Mouse (Mus musculus) forebrain, embryonic 13.5 days (tissue): ENCODE data around the gene Tmsb15b2. TPM values are rescaled to one million over a fixed set of nuclear protein-coding genes. Genes with fewer than 3 reads are reported as not detected.
A peak's percentile ranks its signal among the peaks of the same experiment; 100 is the strongest.
"Not testable (repeated sequence)": the region's sequence is repeated elsewhere in the genome, so short reads cannot be mapped to it uniquely, and the experiment has no call there.

Experiments
- ATAC-seq: fragments of 200-750 bp; cut with Nextera tagmentation; 2 replicates; pipeline ENCODE4 v1.8.0; 2017
- H3K27ac ChIP-seq: fragments of 300-500 bp; sonication (generic); 2 replicates; pipeline ENCODE4 v1.5.1; 2015; ENCODE audit warnings: inconsistent platforms, mild to moderate bottlenecking, moderate library complexity
- H3K27me3 ChIP-seq: fragments of 300-500 bp; sonication (generic); 2 replicates; pipeline ENCODE4 v1.6.1; 2015; ENCODE audit warnings: mild to moderate bottlenecking, inconsistent platforms
- H3K36me3 ChIP-seq: fragments of 300-500 bp; sonication (generic); 2 replicates; pipeline ENCODE4 v1.6.1; 2015; ENCODE audit warnings: mild to moderate bottlenecking, inconsistent platforms; ENCODE audit not compliant: poor library complexity, severe bottlenecking
- H3K4me1 ChIP-seq: fragments of 300-500 bp; sonication (generic); 2 replicates; pipeline ENCODE4 v1.6.1; 2015; ENCODE audit warnings: inconsistent platforms
- H3K4me2 ChIP-seq: fragments of 300-500 bp; sonication (generic); 2 replicates; pipeline ENCODE4 v1.6.1; 2015; ENCODE audit warnings: inconsistent platforms, mild to moderate bottlenecking, moderate library complexity
- H3K4me3 ChIP-seq: fragments of 300-500 bp; sonication (generic); 2 replicates; pipeline ENCODE4 v1.5.1; 2015; ENCODE audit warnings: mild to moderate bottlenecking, inconsistent platforms
- H3K9ac ChIP-seq: fragments of 300-500 bp; sonication (generic); 2 replicates; pipeline ENCODE4 v1.6.1; 2015; ENCODE audit warnings: mild to moderate bottlenecking, inconsistent platforms
- H3K9me3 ChIP-seq: fragments of 300-500 bp; sonication (generic); replicated peaks from 2 replicates; pipeline ENCODE4 v1.6.1; 2016; ENCODE audit warnings: inconsistent platforms
- WGBS: fragments of 180-500 bp; shearing (Covaris S2); methylation state at CpG from one replicate; pipeline ENCODE4 v1.1.7; 2015; 5-methylcytosine and 5-hydroxymethylcytosine counted together
- polyA plus RNA-seq: library from polyadenylated mRNA; unstranded; fragments of >200 nt; fragmentation: Nextera tagmentation; extraction: Ambion mirVana; gene quantifications from 2 replicates; pipeline ENCODE4 v1.2.1, GENCODE M21; 2015

Gene Tmsb15b2
- polyA plus RNA-seq, result 96.8 and 112 TPM in 2 replicates

DNA sequence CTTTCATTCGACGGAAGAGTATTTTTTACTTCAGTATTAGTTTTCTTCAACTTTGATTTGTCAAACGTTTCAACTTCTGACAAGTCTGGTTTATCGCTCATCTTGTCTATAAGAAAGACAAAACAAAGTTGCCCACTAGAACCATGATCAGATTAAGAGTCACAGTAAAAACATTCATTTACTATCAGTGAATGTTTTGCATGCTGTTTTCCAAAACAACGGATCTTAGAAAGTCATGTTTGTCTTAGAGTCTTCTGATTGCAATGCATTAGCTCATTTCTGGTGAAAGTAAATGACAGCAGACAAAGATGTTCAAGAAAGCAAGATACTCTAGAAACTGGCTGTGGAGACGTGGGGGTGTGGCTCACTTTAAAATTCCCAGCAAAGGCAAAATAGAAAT lies at the start of gene Tmsb15b2:
Gene Tmsb15b2, minus strand, starts transcription at position 101 of the 400 bp plus-strand sequence.
- whole genome bisulfite sequencing, result 88% methylated on average over 6 of the region's 6 CpGs
- peak within 1 kb of the TSS; percentile 46 for H3K4me3 ChIP-seq
- H3K27ac ChIP-seq, H3K27me3 ChIP-seq, H3K36me3 ChIP-seq, ATAC-seq, H3K4me1 ChIP-seq, H3K9me3 ChIP-seq: not testable (repeated sequence)
- H3K4me2 ChIP-seq, result peak within 1 kb of the TSS; percentile 60
- H3K9ac ChIP-seq, result peak within 1 kb of the TSS; percentile 58

DNA sequence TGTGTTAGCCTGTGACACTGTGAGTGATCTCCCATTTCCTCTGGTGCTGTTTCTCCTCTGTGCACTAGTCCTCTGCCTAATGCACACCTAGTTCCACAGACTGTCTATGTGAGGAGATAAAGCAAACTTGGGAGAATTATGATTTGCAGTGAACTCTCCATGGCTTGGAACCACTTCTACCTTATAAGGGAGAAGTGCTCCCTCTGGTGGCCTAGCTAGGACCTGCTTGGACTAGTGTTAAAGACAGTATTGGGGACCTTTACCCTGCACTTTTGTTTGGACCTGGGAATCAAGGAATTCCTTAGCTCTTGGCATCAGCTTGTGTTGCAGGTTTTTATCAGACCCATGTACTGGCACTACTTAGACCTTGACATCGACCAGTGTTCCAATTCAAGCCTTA lies 44.0 kb upstream of the Tmsb15b2 start:
- whole genome bisulfite sequencing, result 17% methylated on average over 1 of the region's 1 CpGs
- Histone ChIP-seq H3K9me3 (no peaks in the 10 kb centered on the region), H3K27ac (no peak overlapping the region), H3K36me3 (no peaks in the 10 kb centered on the region), H3K9ac (no peak overlapping the region), H3K4me1 (no peaks in the 10 kb centered on the region), H3K4me3 (no peak overlapping the region), H3K27me3 (no peaks in the 10 kb centered on the region), H3K4me2 (no peak overlapping the region)
- 0 out of 2 replicates have a peak, but pooled peaks have one; percentile 16 for ATAC-seq

DNA sequence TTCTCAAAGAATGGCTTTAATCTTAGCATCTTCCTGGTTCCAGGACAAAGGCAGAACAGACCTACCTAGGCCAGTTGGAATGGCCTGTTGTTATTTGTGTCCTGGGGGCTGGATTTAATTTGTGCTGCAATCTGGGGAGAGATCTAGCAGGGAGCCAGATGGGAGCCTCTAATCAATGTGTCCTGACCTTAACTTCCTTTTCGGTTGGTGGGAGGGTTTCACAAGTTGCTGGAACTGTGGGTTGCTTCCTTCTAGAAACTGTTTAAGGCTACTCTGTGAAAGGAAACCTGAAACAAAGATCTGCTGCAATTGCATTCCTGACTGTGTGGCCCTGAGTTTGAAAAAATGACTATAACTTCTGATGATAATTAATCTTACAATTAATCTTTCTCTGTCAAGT lies 42.4 kb upstream of the Tmsb15b2 start:
- Histone ChIP-seq H3K4me3 (no peak overlapping the region), H3K9me3 (no peaks in the 10 kb centered on the region), H3K4me2 (no peak overlapping the region), H3K27ac (no peak overlapping the region), H3K36me3 (no peaks in the 10 kb centered on the region; the same call in 1 of the 2 replicates), H3K9ac (no peak overlapping the region), H3K27me3 (no peaks in the 10 kb centered on the region), H3K4me1 (no peaks in the 10 kb centered on the region)
- WGBS, result 83% methylated on average over 1 of the region's 1 CpGs
- ATAC-seq, result no peak

DNA sequence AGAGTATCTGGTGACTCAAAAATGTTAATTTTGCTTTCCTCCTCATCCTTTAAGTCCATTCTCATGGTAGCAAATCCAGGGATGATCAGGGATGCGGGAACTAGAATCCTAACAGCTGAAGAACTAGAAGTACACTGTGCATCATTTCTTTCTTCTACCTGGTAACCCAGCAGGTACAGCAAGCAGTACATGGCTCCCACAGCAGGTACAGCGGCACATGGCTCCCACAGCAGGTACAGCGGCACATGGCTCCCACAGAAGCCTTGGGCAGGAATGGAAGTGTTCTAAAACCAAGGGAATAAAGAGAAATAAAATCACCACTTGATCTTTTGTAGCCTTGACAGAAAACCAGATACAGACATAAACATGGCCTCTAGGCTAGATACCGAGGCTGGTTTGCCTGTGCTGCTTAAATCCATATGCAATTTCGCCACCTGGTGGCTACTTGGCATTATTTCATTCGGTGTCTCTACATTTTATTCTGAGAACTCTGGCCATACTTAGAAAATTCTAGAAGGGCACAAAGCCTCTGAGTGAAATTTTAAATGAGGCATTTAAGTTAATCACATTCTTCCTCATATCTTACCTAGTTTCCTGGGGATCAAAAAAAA lies 39.9 kb upstream of the Tmsb15b2 start:
- Histone ChIP-seq H3K36me3 (no peaks in the 10 kb centered on the region; the same call in 1 of the 2 replicates), H3K27ac (no peak overlapping the region), H3K4me3 (no peak overlapping the region), H3K9me3 (no peaks in the 10 kb centered on the region), H3K27me3 (no peaks in the 10 kb centered on the region), H3K9ac (no peak overlapping the region), H3K4me2 (no peak overlapping the region), H3K4me1 (no peaks in the 10 kb centered on the region)
- 53% methylated on average over 6 of the region's 6 CpGs for WGBS
- peak; percentile 78 for ATAC-seq

DNA sequence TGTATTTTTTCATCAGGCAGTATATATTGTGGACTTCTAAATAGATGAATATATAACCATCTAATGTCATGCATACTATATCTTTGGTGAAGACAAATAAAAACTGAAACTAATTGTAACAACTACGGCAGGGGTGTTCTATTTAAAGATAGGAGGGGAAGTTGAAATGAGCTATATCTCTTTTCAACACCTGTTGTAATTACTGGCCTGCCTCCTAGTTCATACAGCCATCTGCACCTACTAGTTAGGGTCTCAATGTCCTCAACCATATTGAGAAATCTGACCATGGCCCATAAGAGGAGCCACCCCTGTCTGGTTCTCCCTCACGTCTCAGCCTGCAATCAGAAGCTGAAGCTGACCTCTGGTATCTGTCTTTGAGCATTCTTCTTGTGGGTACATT lies 21.0 kb upstream of the Tmsb15b2 start:
- Histone ChIP-seq H3K4me1 (peaks cover 14% of the 10 kb centered on the region), H3K27me3 (no peaks in the 10 kb centered on the region), H3K27ac (no peak overlapping the region), H3K4me2 (no peak overlapping the region), H3K4me3 (no peak overlapping the region), H3K36me3 (no peaks in the 10 kb centered on the region), H3K9me3 (no peaks in the 10 kb centered on the region), H3K9ac (no peak overlapping the region)
- WGBS, result 87% methylated on average over 2 of the region's 2 CpGs
- ATAC-seq, result no peak

DNA sequence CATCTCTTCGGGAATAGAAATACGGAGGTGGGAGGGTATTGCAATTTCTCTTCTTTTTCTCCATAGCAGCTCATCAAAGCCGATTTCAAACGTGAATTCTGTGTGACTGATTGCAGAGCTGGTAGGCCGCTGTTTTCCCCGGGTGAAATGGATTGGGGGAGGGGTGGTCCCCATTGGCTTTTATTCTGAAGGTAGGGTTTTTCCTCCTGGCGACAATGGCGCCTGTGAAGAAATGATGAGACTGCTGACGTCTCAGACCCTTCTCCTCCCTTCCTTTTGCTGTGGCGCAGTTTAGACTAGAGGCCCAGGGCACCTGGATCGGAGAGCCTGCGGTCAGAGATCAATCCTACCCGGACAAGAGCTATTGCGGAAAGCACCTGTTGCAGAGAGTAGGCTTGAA lies 18.3 kb upstream of the Tmsb15b2 start:
- H3K4me3 ChIP-seq, result peak overlapping the region; percentile 50
- WGBS, result 25% methylated on average over 14 of the region's 14 CpGs
- H3K27ac ChIP-seq, result peak overlapping the region; percentile 88
- ATAC-seq, result no peak
- H3K9me3 ChIP-seq, result no peaks in the 10 kb centered on the region
- no peaks in the 10 kb centered on the region for H3K36me3 ChIP-seq
- peak overlapping the region; percentile 73 for H3K9ac ChIP-seq
- H3K27me3 ChIP-seq, result no peaks in the 10 kb centered on the region
- peaks cover 14% of the 10 kb centered on the region for H3K4me1 ChIP-seq
- peak overlapping the region; percentile 62 for H3K4me2 ChIP-seq

DNA sequence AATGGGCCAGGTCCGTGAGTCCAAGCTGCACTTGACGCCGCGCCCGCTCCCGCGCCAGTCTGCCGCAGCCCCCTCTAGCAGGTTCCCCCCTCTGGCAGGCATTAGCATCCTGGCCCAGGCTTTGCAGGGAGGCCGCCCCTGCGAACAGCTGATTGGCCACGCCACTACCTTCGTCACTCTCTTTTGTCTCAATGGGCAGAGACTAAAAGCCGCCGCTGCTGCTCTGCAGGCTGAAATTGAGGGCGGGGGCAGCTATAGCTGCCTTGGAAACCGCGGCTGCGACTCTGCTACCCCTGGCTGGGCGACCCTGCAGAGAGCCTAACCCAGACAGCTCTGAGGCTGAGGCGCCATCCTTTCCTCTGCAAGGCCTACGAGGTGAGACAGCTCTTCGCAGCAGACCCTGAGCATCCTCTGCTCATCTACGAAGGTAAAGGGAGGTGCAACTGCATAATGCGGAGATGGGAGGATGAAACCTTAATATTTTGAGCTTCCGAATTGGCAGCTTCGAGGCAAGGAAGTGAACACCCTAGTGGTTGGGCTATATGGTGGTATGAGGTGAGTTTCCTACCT lies 17.8 kb upstream of the Tmsb15b2 start, which contains the start of gene Zcchc18:
Gene Zcchc18, plus strand, starts transcription at position 178 of the 570 bp plus-strand sequence.
- WGBS, result 19% methylated on average over 26 of the region's 26 CpGs
- H3K36me3 ChIP-seq, result no peaks in the 10 kb centered on the region
- H3K27ac ChIP-seq, result peak within 1 kb of the TSS; percentile 88
- H3K27me3 ChIP-seq, result no peaks in the 10 kb centered on the region
- ATAC-seq, result peak; percentile 99
- H3K4me2 ChIP-seq, result peak within 1 kb of the TSS; percentile 62
- no peaks in the 10 kb centered on the region for H3K9me3 ChIP-seq
- H3K4me3 ChIP-seq, result peak within 1 kb of the TSS; percentile 50
- H3K9ac ChIP-seq, result peak within 1 kb of the TSS; percentile 73
- H3K4me1 ChIP-seq, result peaks cover 14% of the 10 kb centered on the region

DNA sequence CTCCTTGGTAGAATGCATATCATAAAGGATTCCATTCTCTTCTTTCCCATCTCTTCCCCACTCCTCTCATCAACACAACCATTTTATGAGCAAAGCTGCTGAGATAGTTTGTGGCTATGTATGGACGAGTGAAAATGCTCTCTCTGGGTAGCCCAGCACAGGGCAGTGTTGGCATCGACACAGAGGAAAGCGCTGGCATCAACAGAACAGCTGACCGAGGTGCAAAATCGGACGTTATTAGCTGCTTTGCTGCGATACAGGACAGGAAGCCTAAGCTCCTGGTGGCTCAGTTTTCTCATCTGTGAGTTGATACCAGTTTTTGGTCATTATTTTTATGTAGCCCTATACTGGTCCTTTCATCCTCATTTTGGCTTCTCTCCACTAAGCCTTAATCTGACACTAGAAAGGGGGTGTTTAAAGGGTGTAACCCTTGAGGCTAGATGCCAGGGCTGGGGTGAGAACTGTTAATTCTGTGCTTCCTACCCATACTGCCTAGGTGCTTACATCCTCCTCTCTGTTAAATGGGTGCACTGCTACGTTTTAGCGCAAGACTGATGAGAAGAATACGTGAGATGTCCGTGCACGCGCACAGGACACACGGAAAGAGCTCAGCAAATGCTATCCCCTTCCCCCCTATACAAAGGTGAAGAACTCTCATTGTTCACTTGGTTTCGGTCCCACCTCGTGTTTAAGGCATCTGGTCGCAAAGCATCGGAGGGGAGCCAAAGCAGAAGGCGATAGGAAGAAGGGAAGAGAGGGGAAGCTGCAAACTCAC lies 17.1 kb upstream of the Tmsb15b2 start:
- no peaks in the 10 kb centered on the region for H3K9me3 ChIP-seq
- no peaks in the 10 kb centered on the region for H3K36me3 ChIP-seq
- peak overlapping the region; percentile 73 for H3K9ac ChIP-seq
- ATAC-seq, result peak; percentile 62
- H3K27me3 ChIP-seq, result no peaks in the 10 kb centered on the region
- H3K4me2 ChIP-seq, result peak overlapping the region; percentile 62
- peak overlapping the region; percentile 50 for H3K4me3 ChIP-seq
- H3K4me1 ChIP-seq, result peaks cover 14% of the 10 kb centered on the region
- H3K27ac ChIP-seq, result peak overlapping the region; percentile 88; the same call in 1 of the 2 replicates
- WGBS, result 20% methylated on average over 19 of the region's 19 CpGs

DNA sequence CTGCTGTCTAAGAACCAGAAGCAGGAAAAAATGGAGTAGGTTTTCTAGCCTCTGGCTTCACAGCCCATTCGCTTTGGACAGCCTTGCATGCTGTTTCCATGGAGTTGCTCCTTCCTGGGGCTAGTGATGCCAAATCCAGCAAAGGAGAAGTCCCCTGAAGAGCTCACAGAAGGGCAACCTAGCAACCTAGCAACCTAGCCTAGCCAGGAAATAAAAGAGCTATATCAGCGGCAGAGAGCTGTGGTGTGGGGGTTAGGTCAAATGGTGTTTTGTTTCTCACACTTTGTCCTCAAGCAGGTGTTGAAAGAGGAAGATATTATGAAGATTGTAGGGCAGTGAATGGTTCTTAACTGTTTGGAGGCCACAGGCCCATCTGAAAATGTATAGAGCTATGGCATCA lies 16.0 kb upstream of the Tmsb15b2 start:
- ATAC-seq, result no peak
- Histone ChIP-seq H3K27ac (no peak overlapping the region), H3K36me3 (no peaks in the 10 kb centered on the region), H3K4me2 (peak overlapping the region; percentile 62; the same call in 1 of the 2 replicates), H3K27me3 (no peaks in the 10 kb centered on the region), H3K9ac (no peak overlapping the region), H3K4me1 (peaks cover 14% of the 10 kb centered on the region), H3K9me3 (no peaks in the 10 kb centered on the region), H3K4me3 (no peak overlapping the region)
- WGBS, result 42% methylated on average over 2 of the region's 2 CpGs

DNA sequence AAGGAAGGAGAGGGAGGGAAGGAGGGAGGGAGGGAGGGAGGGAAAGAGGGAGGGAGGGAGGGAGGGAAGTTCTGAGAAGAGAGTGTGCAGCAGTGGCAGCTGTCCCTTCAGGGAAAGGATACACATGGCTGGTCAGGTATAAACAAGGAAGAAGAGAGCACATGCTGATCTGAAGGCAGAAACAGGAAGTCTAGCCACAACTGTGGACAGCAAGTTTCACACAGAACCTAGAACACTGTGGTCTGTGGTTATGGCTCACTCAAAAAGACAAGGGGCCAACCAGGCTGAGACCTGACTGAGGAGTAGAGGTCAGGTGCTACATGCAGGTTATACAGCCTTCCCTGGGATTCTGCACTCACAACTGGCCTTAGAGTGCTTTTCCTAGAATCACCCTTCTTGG lies 10.7 kb upstream of the Tmsb15b2 start:
- Histone ChIP-seq H3K4me2 (no peak overlapping the region), H3K27me3 (no peaks in the 10 kb centered on the region), H3K4me3 (no peak overlapping the region), H3K9me3 (no peaks in the 10 kb centered on the region), H3K9ac (no peak overlapping the region), H3K27ac (no peak overlapping the region), H3K36me3 (no peaks in the 10 kb centered on the region), H3K4me1 (no peaks in the 10 kb centered on the region)
- ATAC-seq, result no peak

DNA sequence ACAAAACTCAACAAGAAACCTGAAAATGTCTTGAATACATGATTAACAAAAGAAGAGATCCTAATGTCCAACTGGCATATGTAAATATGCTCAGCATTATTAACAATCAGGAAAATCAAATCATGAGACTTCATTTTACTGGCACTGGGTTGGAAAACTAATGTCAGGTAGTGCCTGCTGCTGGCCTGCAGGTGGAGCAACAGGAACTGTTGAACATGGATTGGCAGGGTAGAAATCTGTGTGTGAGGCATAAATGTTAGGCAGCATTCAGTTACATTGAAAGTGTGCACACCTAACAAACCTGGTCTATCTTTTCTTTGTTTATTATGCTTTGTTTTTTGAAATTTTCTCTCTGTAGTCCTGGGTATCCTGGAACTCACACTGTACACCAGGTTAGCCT lies 3.3 kb upstream of the Tmsb15b2 start:
- Histone ChIP-seq H3K4me1 (no peaks in the 10 kb centered on the region), H3K4me2 (no peak overlapping the region), H3K27me3 (no peaks in the 10 kb centered on the region), H3K4me3 (no peak overlapping the region), H3K36me3 (no peaks in the 10 kb centered on the region), H3K27ac (no peak overlapping the region), H3K9me3 (no peaks in the 10 kb centered on the region), H3K9ac (no peak overlapping the region)
- no peak for ATAC-seq

DNA sequence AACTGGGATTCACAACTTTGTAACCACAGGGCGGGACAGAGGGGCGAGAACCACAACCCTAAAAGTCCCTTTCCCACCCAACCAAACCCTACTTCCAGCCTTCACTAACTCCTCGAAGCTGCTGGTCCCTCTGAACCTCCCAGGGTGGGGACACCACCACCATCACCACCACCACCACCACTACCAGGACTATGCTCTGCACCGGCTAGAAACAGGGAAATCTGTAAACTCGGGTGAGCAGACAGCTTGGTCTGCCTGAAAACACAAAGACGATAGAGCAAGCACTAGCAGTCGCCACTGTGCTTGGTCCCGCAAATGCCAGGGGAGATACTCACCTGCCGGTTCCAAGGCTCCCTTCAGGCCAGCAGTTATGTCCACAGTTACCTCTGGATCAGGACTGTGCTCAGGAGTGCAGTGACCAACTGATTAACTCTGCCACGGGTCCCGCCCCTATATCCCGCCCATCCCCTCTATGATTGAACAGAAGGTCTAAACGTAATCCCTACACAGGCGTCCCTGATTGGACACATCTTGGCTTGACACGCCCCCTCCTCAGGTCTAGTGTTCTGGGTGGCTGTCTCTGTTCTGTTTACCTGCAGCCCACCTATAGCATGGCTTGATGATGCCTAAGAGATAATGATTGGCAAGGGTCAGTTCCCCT lies 1.3 kb upstream of the Tmsb15b2 start, which contains the start of the genes Tmsb15l and Tmsb15b1:
Gene Tmsb15l, minus strand, starts transcription at position 446 of the 661 bp plus-strand sequence.
Gene Tmsb15b1, minus strand, starts transcription at position 451 of the 661 bp plus-strand sequence.
- Histone ChIP-seq H3K36me3 (no peaks in the 10 kb centered on the region), H3K4me3 (peak within 1 kb of the TSS; percentile 46), H3K4me1 (no peaks in the 10 kb centered on the region), H3K9me3 (no peaks in the 10 kb centered on the region), H3K27me3 (no peaks in the 10 kb centered on the region), H3K9ac (peak within 1 kb of the TSS; percentile 58), H3K4me2 (peak within 1 kb of the TSS; percentile 60), H3K27ac (no peak within 1 kb of the TSS)
- 35% methylated on average over 15 of the region's 15 CpGs for WGBS
- peak; percentile 100 for ATAC-seq
